Mouse (Mus musculus): ENCODE measurements around the gene Faap100. TPM values are rescaled to one million over a fixed set of nuclear protein-coding genes. Genes with fewer than 3 reads are reported as not detected.

The Faap100 gene
- polyA plus RNA-seq, 1 experiment = not detected

DNA sequence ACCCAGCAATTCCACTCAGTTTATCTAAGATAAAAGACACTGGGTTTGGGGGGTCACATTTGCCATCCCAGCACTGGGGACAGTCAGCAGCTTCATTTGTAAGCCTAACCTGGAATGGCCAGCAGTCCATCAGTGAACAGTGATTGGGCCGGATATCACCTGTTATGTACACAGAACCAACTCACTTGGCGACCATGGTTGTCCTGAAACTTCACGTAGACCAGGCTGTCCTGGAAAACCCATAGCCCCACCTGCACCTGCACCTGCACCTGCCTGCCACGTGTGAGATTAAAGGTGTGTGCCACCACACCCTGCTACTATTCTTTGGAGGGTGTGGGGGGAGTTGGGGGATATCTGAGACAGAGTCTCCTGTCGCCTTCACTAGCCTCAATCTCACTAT lies 59.3 kb downstream of the Faap100 start:
- 85% methylated on average over 5 of the region's 5 CpGs for WGBS
- Histone ChIP-seq H3K27ac (ENCODE audit: insufficient read depth, low read depth, low read length) (no peak overlapping the region), H3K4me1 (ENCODE audit: control insufficient read depth, insufficient read depth, low read length) (peaks cover 12% of the 10 kb centered on the region), H3K4me3 (ENCODE audit: insufficient read depth, low read depth, low read length) (no peak overlapping the region)
- no peak for TF ChIP-seq CTCF (IDR thresholded peaks at IDR 0.05; ENCODE audit: insufficient read depth, low read depth, low read length)
- TF ChIP-seq POLR2A (IDR thresholded peaks at IDR 0.05; ENCODE audit: insufficient read depth, low read depth, low read length) = no peak

Other genes starting within 250 kb of the Faap100 start
- 77.6 TPM in 1 of 2 replicates, not detected in the other for gene Slc38a10, start 227.4 kb downstream of the Faap100 start, polyA plus RNA-seq (2012; ENCODE audit: insufficient read depth, insufficient read length, low replicate concordance, missing spikeins)
- gene Bahcc1, start 145.8 kb downstream of the Faap100 start, polyA plus RNA-seq (2012; ENCODE audit: insufficient read depth, insufficient read length, low replicate concordance, missing spikeins) = not detected in 2 replicates
- 702 and 785 TPM in 2 replicates for gene Actg1, start 30.2 kb downstream of the Faap100 start, polyA plus RNA-seq (2012; ENCODE audit: insufficient read depth, insufficient read length, low replicate concordance, missing spikeins)
- not detected in 2 replicates for gene Fscn2, start 17.2 kb downstream of the Faap100 start, polyA plus RNA-seq (2012; ENCODE audit: insufficient read depth, insufficient read length, low replicate concordance, missing spikeins)
- gene Nploc4, start 58.9 kb upstream of the Faap100 start, polyA plus RNA-seq (2012; ENCODE audit: insufficient read depth, insufficient read length, low replicate concordance, missing spikeins) = not detected in 2 replicates
- gene Tspan10, start 63.9 kb upstream of the Faap100 start, polyA plus RNA-seq (2012; ENCODE audit: insufficient read depth, insufficient read length, low replicate concordance, missing spikeins) = not detected in 2 replicates
- not detected in 2 replicates for gene Pde6g, start 74.7 kb upstream of the Faap100 start, polyA plus RNA-seq (2012; ENCODE audit: insufficient read depth, insufficient read length, low replicate concordance, missing spikeins)
- not detected in 2 replicates for gene Oxld1, start 79.3 kb upstream of the Faap100 start, polyA plus RNA-seq (2012; ENCODE audit: insufficient read depth, insufficient read length, low replicate concordance, missing spikeins)
- gene Ccdc137, start 79.4 kb upstream of the Faap100 start, polyA plus RNA-seq (2012; ENCODE audit: insufficient read depth, insufficient read length, low replicate concordance, missing spikeins) = not detected in 2 replicates
- gene Arl16, start 88.8 kb upstream of the Faap100 start, polyA plus RNA-seq (2012; ENCODE audit: insufficient read depth, insufficient read length, low replicate concordance, missing spikeins) = not detected in 2 replicates
- gene Mrpl12, start 105.8 kb upstream of the Faap100 start, polyA plus RNA-seq (2012; ENCODE audit: insufficient read depth, insufficient read length, low replicate concordance, missing spikeins) = not detected in 2 replicates
- not detected in 2 replicates for gene Slc25a10, start 113.1 kb upstream of the Faap100 start, polyA plus RNA-seq (2012; ENCODE audit: insufficient read depth, insufficient read length, low replicate concordance, missing spikeins)
- not detected in 2 replicates for gene Gcgr, start 151.9 kb upstream of the Faap100 start, polyA plus RNA-seq (2012; ENCODE audit: insufficient read depth, insufficient read length, low replicate concordance, missing spikeins)
- not detected in 2 replicates for gene Mcrip1, start 171.0 kb upstream of the Faap100 start, polyA plus RNA-seq (2012; ENCODE audit: insufficient read depth, insufficient read length, low replicate concordance, missing spikeins)
- not detected in 2 replicates for gene Ppp1r27, start 172.4 kb upstream of the Faap100 start, polyA plus RNA-seq (2012; ENCODE audit: insufficient read depth, insufficient read length, low replicate concordance, missing spikeins)
- 309 TPM in 1 of 2 replicates, not detected in the other for gene P4hb, start 194.5 kb upstream of the Faap100 start, polyA plus RNA-seq (2012; ENCODE audit: insufficient read depth, insufficient read length, low replicate concordance, missing spikeins)
- 143 TPM in 1 of 2 replicates, not detected in the other for gene Arhgdia, start 202.9 kb upstream of the Faap100 start, polyA plus RNA-seq (2012; ENCODE audit: insufficient read depth, insufficient read length, low replicate concordance, missing spikeins)
- not detected in 2 replicates for gene Alyref, start 219.6 kb upstream of the Faap100 start, polyA plus RNA-seq (2012; ENCODE audit: insufficient read depth, insufficient read length, low replicate concordance, missing spikeins)
- not detected in 2 replicates for gene Anapc11, start 219.7 kb upstream of the Faap100 start, polyA plus RNA-seq (2012; ENCODE audit: insufficient read depth, insufficient read length, low replicate concordance, missing spikeins)
- gene Npb, start 229.7 kb upstream of the Faap100 start, polyA plus RNA-seq (2012; ENCODE audit: insufficient read depth, insufficient read length, low replicate concordance, missing spikeins) = not detected in 2 replicates
- gene Pcyt2, start 239.2 kb upstream of the Faap100 start, polyA plus RNA-seq (2012; ENCODE audit: insufficient read depth, insufficient read length, low replicate concordance, missing spikeins) = not detected in 2 replicates
- not detected in 2 replicates for gene Sirt7, start 246.5 kb upstream of the Faap100 start, polyA plus RNA-seq (2012; ENCODE audit: insufficient read depth, insufficient read length, low replicate concordance, missing spikeins)

Data from olfactory bulb, adult 2 months (tissue).